Mouse (Mus musculus) liver, embryonic 11.5 days (tissue): ENCODE data around the gene Cluh. TPM values are rescaled to one million over a fixed set of nuclear protein-coding genes. Genes with fewer than 3 reads are reported as not detected.

ENCODE experiments used
- ATAC-seq: fragments of 200-750 bp; cut with Nextera tagmentation; replicated peaks from 2 replicates; pipeline ENCODE4 v1.8.0; 2017; ENCODE audit warnings: moderate number of reproducible peaks, mild to moderate bottlenecking, moderate TSS enrichment, moderate library complexity; ENCODE audit not compliant: low FRiP score
- DNase-seq: peaks from one replicate; pipeline ENCODE4 v3.0.0-alpha.2; 2017; ENCODE audit warnings: low spot score
- H3K27ac ChIP-seq: fragments of 300-500 bp; sonication (generic); 2 replicates; pipeline ENCODE4 v1.5.1; 2014; ENCODE audit warnings: mild to moderate bottlenecking, low read depth, low read length, control low read depth
- H3K27me3 ChIP-seq: fragments of 300-500 bp; sonication (generic); replicated peaks from 2 replicates; pipeline ENCODE4 v1.6.1; 2014; ENCODE audit warnings: low read length, mixed read lengths; ENCODE audit not compliant: control insufficient read depth, insufficient read depth
- H3K36me3 ChIP-seq: fragments of 300-500 bp; sonication (generic); 2 replicates; pipeline ENCODE4 v1.6.1; 2014; ENCODE audit warnings: mild to moderate bottlenecking, low read length, moderate library complexity, mixed read lengths; ENCODE audit not compliant: control insufficient read depth, insufficient read depth
- H3K4me1 ChIP-seq: fragments of 300-500 bp; sonication (generic); replicated peaks from 2 replicates; pipeline ENCODE4 v1.6.1; 2014; ENCODE audit warnings: low read length, mixed read lengths; ENCODE audit not compliant: control insufficient read depth, insufficient read depth
- H3K4me2 ChIP-seq: fragments of 300-500 bp; sonication (generic); 2 replicates; pipeline ENCODE4 v1.6.1; 2014; ENCODE audit warnings: mild to moderate bottlenecking, control low read depth, moderate library complexity
- H3K4me3 ChIP-seq: fragments of 300-500 bp; sonication (generic); 2 replicates; pipeline ENCODE4 v1.5.1; 2014; ENCODE audit warnings: low read depth, low read length, control low read depth
- H3K9ac ChIP-seq: fragments of 300-500 bp; sonication (generic); 2 replicates; pipeline ENCODE4 v1.6.1; 2014; ENCODE audit warnings: low read depth, low read length, control low read depth
- H3K9me3 ChIP-seq: fragments of 300-500 bp; sonication (generic); 2 replicates; pipeline ENCODE4 v1.6.1; 2016; ENCODE audit warnings: low read length, inconsistent platforms, mixed read lengths; ENCODE audit not compliant: control insufficient read depth
- WGBS: fragments of 180-500 bp; shearing (Covaris S2); extraction: QIAGEN DNeasy Blood & Tissue Kit; methylation state at CpG from one replicate; pipeline ENCODE4 v1.1.7; 2014; 5-methylcytosine and 5-hydroxymethylcytosine counted together
- polyA plus RNA-seq: library from polyadenylated mRNA; unstranded; fragments of >200 nt; fragmentation: Nextera tagmentation; extraction: Ambion mirVana; gene quantifications from 2 replicates; pipeline ENCODE4 v1.2.1, GENCODE M21; 2014

Cluh gene
- polyA plus RNA-seq, 1 experiment from 2014 or later = 60.9 TPM

- H3K9me3 ChIP-seq = no peaks in the 10 kb centered on the region
- H3K4me3 ChIP-seq = peak overlapping the region; percentile 76
Observed at GRCm38 (mm10) chr11:74619956-74620300, 29.4 kb upstream of the Cluh start.

GRCm38 (mm10) chr11:74621974-74622669 lies 27.2 kb upstream of the Cluh start:
- Histone ChIP-seq H3K4me1 (peaks cover 35% of the 10 kb centered on the region), H3K9me3 (no peaks in the 10 kb centered on the region), H3K27me3 (peaks cover 17% of the 10 kb centered on the region), H3K36me3 (no peaks in the 10 kb centered on the region), H3K4me3 (peak overlapping the region; percentile 76), H3K9ac (peak overlapping the region; percentile 21; the same call in 1 of the 2 replicates), H3K27ac (peak overlapping the region; percentile 86), H3K4me2 (peak overlapping the region; percentile 96)
- ATAC-seq (peak; percentile 90), DNase-seq (peak; percentile 39)
- WGBS = 31% methylated on average over 8 of the region's 8 CpGs

More at GRCm38 (mm10) chr11:74619956-74620300, 29.4 kb upstream of the Cluh start:
- peak overlapping the region; percentile 38; the same call in 1 of the 2 replicates for H3K27ac ChIP-seq
- no peak; the same call in 1 of the 2 replicates for ATAC-seq
- WGBS = 5% methylated on average over 16 of the region's 16 CpGs
- H3K36me3 ChIP-seq = no peaks in the 10 kb centered on the region
- peak overlapping the region; percentile 96 for H3K4me2 ChIP-seq
- H3K4me1 ChIP-seq = peaks cover 35% of the 10 kb centered on the region
- peak overlapping the region; percentile 77 for H3K9ac ChIP-seq
- DNase-seq = no peak
- H3K27me3 ChIP-seq = peaks cover 26% of the 10 kb centered on the region

GRCm38 (mm10) chr11:74623693-74624092 lies 25.6 kb upstream of the Cluh start:
- DNase-seq (no peak), ATAC-seq (no peak)
- no peak overlapping the region for H3K27ac ChIP-seq
- no peak overlapping the region for H3K4me3 ChIP-seq
- peaks cover 35% of the 10 kb centered on the region for H3K4me1 ChIP-seq
- H3K27me3 ChIP-seq = peaks cover 9% of the 10 kb centered on the region
- H3K4me2 ChIP-seq = peak overlapping the region; percentile 4; the same call in 1 of the 2 replicates
- H3K9me3 ChIP-seq = no peaks in the 10 kb centered on the region
- no peak overlapping the region for H3K9ac ChIP-seq
- no peaks in the 10 kb centered on the region for H3K36me3 ChIP-seq
- 73% methylated on average over 6 of the region's 6 CpGs for WGBS

- Histone ChIP-seq H3K9me3 (no peaks in the 10 kb centered on the region), H3K36me3 (no peaks in the 10 kb centered on the region), H3K27ac (no peak overlapping the region), H3K9ac (no peak overlapping the region), H3K4me2 (no peak overlapping the region), H3K27me3 (peaks cover 6% of the 10 kb centered on the region; the same call in 1 of the 2 replicates), H3K4me1 (peaks cover 29% of the 10 kb centered on the region), H3K4me3 (no peak overlapping the region)
- no peak for ATAC-seq
- no peak for DNase-seq
Observed at GRCm38 (mm10) chr11:74625333-74625732, 24.0 kb upstream of the Cluh start.

GRCm38 (mm10) chr11:74627481-74627880 lies 21.8 kb upstream of the Cluh start:
- Histone ChIP-seq H3K9me3 (no peaks in the 10 kb centered on the region), H3K27me3 (no peaks in the 10 kb centered on the region), H3K9ac (no peak overlapping the region), H3K4me3 (no peak overlapping the region), H3K4me2 (no peak overlapping the region), H3K36me3 (no peaks in the 10 kb centered on the region), H3K27ac (no peak overlapping the region), H3K4me1 (peaks cover 19% of the 10 kb centered on the region)
- WGBS = 84% methylated on average over 3 of the region's 3 CpGs
- no peak for DNase-seq
- ATAC-seq = no peak

GRCm38 (mm10) chr11:74631880-74632789 lies 17.2 kb upstream of the Cluh start:
- Histone ChIP-seq H3K9ac (no peak overlapping the region), H3K27me3 (peaks cover 5% of the 10 kb centered on the region), H3K4me3 (no peak overlapping the region), H3K9me3 (no peaks in the 10 kb centered on the region), H3K4me2 (no peak overlapping the region), H3K36me3 (no peaks in the 10 kb centered on the region), H3K4me1 (no peaks in the 10 kb centered on the region; the same call in 1 of the 2 replicates), H3K27ac (no peak overlapping the region)
- no peak for DNase-seq
- WGBS = 62% methylated on average over 7 of the region's 7 CpGs
- no peak for ATAC-seq

GRCm38 (mm10) chr11:74634490-74635275 lies 14.6 kb upstream of the Cluh start:
- 67% methylated on average over 5 of the region's 5 CpGs for WGBS
- H3K36me3 ChIP-seq = no peaks in the 10 kb centered on the region
- DNase-seq (no peak), ATAC-seq (0 out of 2 replicates have a peak, but pooled peaks have one; percentile 23)
- H3K27me3 ChIP-seq = peaks cover 30% of the 10 kb centered on the region
- H3K4me1 ChIP-seq = peaks cover 8% of the 10 kb centered on the region
- no peak overlapping the region for H3K27ac ChIP-seq
- H3K4me3 ChIP-seq = no peak overlapping the region
- H3K4me2 ChIP-seq = no peak overlapping the region
- no peaks in the 10 kb centered on the region for H3K9me3 ChIP-seq
- no peak overlapping the region for H3K9ac ChIP-seq

GRCm38 (mm10) chr11:74637486-74637885 lies 11.8 kb upstream of the Cluh start:
- peak overlapping the region; percentile 67 for H3K4me3 ChIP-seq
- H3K9ac ChIP-seq = peak overlapping the region; percentile 47
- H3K9me3 ChIP-seq = no peaks in the 10 kb centered on the region
- no peak overlapping the region for H3K27ac ChIP-seq
- H3K4me1 ChIP-seq = peaks cover 8% of the 10 kb centered on the region
- no peak for ATAC-seq
- no peak for DNase-seq
- H3K27me3 ChIP-seq = peaks cover 42% of the 10 kb centered on the region
- peak overlapping the region; percentile 95 for H3K4me2 ChIP-seq
- no peaks in the 10 kb centered on the region for H3K36me3 ChIP-seq
- WGBS = 31% methylated on average over 8 of the region's 8 CpGs
